Mouse (Mus musculus): Measurements from ENCODE around the gene Mast4.

Gene Mast4

DNA sequence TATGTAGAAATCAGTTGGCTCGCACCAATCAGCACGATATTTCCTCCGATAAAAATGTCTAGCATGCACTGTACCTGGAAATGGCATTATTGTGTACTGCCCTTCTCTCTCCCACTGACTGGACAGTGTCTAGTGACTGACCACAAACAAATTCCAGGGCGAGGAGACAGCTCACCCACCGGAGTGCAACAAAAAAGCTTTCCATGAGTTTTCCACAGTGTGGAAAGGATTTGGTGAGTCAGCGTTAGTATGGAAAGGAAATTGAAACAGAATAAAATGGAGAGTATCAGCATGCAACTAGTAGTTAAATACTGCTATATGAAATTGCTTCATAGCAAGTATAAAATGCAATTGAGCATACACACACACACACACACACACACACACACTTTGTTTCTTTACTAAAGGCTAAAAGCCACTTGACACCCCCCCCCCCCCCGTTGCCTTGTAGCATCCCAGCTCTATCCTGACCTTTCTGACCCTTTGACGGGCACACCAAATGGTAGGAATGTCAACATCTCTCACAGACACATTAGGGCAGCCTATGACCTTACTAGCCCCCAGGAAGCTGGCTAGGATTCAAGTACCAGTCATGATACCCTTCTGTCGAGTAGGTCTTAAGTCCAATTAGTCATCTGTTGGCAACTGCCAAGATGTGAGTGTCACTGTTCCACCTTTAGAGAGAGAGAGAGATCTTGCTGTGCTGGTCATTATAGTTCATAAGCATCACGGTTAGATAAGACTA, 133.1 kb downstream of the Mast4 start:
- DNase-seq (ENCODE audit: extremely low read depth, insufficient read length, low spot score) = peak; percentile 56

DNA sequence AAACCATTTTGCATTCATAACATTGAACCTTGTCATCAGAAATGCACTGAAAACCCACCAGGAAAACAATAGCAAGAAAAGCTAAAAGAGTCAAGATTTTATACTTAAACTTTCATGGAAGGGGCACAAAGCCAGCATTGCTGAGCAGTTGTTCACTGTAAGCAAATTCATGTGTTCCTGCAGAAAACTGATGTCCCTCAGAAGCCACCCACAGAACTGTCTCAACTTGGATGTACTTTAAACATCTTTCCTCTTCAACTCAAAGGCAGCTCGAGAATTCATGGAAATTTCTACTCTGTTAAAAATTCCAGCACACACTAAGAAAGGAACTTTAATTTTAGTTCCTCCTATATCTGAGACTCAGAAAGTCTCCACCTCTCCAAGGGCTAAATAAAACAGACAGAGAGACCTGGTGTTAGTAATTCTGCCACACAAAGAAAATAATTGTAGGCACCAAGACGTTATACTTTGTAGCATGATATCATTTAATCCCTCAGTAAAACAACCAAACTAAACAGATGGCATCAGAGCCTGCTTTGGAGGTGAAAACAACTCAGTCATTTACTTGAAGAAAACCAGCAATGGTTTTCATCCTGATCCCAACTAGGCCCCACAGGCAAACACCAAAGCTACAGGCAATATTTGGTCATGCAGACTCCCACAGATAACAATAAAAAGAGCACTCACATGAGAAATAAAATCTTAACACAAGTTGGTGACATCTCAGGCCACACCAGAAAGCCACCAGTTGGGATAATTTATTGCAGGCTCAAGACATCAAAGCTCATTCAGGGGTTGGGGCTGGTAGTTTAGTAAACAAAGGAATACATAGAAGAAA, 134.3 kb downstream of the Mast4 start:
- no peak for DNase-seq (ENCODE audit: extremely low read depth, insufficient read length, low spot score)

DNA sequence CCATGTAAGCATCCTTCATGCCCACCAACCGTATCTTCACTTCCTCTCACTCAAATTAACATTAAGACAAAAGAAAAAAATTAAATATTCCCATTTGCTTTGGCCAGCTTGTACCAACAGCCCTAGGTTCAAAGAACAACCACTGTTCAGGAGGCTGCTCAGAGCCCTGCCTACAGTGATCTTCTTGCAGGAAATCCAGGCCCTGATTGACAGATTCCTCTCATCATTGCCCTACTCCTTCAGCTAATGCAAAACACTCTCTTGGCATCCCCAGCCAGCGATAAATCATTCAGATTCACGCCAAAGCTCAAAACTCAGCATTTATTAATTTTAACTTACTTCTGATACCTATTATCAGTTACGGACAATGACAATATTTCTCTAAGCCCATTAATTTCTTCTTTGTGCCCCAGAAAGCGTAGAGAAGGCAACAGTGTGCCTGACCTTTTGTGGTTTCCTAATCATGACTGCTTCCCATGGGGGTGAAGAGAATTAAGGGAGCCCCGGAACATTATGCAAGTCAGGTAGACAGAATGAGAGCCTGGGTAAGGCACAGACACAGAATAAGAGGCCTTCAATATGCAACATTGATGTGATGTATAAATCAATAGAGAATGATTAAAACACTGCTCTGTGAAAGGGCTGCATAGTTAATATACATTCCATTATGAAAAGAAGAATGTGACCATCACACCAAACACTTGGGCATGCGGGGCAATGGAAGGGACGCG, 135.9 kb downstream of the Mast4 start:
- DNase-seq (ENCODE audit: extremely low read depth, insufficient read length, low spot score) = no peak

DNA sequence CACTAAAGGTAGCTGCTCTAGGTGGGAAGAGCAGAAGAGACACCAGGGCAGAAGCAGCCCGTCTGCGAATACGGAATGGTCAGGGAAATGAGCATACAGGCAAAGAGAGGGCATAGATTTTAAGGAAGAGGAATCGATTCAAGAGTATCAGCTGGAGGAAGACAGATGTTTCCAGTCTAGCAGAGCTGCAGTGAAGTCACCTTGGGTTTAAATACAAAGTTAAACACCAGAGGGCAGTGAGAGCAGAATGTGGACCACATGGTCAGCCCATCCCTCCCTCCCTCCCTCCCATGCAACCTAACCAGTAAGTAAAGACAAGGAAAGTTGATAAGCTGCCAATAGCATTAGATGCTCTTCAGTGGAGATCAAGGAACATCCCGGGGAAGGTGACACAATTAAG, 138.0 kb downstream of the Mast4 start:
- DNase-seq (ENCODE audit: extremely low read depth, insufficient read length, low spot score) = no peak

DNA sequence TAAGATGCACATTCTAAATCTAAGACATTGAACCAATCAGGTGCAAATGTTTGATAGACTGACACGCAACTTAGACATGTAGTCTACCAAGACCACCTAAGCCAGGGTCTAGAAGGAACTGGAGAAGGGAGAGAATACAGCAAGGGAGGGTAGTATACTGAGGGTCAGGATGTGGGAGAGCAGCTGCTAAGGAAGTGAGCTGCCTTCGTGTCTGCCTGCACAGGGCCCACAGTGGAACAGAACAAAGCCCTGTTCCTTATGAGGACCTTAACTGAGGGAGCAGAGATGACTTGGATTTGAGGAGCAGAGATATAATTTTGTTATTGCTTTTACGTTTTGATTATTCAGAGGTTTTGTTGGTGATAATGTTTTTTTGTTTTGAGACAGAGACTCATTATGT, 138.4 kb downstream of the Mast4 start:
- no peak for DNase-seq (ENCODE audit: extremely low read depth, insufficient read length, low spot score)

DNA sequence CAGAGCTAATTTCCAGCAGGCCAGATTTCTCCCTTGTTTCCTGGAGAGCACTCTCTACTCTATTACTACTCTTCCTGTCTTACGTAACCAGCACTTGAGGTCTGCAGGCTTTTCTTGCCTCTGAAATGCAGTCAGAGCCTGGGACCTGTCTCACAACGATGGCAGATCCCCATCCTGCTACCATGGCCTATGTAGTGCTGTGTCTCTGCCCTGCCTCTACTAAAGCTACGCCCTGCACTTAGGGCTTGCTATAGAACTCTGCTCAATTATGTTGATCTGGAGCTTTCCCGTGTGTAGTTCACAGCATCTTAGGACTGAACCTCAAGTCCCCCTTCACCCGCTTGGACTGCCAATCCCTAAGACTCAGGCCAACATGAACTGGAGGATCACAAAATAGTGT, 150.7 kb downstream of the Mast4 start:
- DNase-seq (ENCODE audit: extremely low read depth, insufficient read length, low spot score) = no peak

DNA sequence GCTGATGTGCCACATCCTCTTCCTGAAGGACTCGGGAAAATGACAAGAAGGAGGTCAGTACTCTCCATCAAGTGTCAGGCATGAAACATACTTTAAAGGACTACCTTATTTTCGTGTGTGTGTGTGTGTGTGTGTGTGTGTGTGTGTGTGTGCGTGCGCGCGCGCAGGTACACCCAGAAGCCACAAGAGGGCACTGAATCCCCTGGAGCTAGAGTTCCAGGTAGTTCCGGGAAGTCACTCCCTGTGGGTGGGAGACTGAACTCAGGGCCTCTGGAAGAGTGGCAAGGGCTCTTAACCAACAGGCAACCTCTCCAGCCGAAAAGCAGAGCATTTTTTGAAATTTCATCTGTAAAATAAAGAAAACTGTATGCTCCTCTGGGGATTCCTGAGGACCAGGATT, 152.5 kb downstream of the Mast4 start:
- no peak for DNase-seq (ENCODE audit: extremely low read depth, insufficient read length, low spot score)

DNA sequence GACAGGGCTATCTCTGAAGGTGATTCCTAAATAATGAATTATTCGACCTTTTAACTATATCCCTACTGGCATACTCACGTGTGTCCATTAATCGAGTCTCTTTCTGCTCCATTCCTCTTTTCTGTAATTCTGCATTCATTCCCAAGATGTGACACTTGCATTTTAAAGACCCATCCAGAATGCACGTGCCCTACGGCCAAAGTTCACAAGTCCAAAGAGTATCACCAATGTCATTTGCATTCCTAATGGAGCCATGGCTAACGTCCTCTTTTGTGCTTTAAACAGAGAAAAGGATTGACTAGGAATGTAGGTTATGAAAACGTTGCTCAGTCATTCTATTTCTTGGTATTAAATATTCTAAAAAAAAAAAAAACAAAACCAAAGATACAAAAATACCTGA, 157.4 kb downstream of the Mast4 start:
- DNase-seq (ENCODE audit: extremely low read depth, insufficient read length, low spot score) = no peak

DNA sequence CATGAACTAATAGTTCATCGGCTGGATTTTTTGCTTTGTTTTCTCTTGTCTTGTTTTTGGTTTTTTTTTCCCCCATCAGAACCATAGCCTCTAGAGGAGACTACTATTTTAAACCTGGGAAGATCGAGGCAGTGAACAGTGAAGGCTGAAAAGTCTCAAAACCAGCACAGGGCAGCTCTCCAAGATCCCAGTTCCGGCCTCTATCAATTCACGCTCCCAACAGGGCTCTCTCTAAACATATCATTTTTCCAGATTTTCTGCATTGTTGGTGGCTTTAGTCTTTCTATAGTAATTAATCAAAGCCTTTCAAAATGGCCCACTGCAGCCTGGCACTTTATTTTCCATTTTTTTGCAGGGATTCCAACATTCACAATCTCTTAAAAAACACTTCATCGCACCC, 159.9 kb downstream of the Mast4 start:
- DNase-seq (ENCODE audit: extremely low read depth, insufficient read length, low spot score) = no peak

DNA sequence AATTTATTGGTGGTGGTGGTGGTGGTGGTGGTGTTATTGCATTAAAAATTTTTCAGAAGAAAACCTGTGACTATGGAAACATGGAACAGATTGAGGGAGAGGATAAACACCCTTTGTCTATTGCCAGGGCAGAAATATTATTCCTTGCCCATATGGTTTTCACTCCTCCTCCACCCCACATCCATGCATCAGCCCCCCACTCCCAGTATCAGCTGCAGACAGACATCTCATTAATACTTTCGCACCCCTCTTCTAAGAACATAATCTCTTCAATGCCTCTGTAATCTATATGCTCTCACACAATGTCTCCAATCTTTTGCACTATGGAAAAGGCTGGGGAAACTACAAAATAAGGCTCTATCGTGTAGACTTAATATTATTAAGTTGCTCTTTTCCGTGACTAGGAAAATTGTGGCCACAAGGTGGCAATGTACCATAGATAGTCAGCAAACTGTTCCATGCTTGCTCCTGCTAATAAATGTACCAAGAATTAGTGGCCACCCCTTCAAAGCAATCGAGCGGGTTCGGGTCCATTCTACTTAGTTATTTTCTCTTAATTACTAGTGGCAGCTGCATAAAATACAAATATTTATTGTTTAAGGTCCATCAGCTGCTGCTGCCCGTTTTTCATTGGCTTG, 160.6 kb downstream of the Mast4 start:
- DNase-seq (ENCODE audit: extremely low read depth, insufficient read length, low spot score) = peak; percentile 11

DNA sequence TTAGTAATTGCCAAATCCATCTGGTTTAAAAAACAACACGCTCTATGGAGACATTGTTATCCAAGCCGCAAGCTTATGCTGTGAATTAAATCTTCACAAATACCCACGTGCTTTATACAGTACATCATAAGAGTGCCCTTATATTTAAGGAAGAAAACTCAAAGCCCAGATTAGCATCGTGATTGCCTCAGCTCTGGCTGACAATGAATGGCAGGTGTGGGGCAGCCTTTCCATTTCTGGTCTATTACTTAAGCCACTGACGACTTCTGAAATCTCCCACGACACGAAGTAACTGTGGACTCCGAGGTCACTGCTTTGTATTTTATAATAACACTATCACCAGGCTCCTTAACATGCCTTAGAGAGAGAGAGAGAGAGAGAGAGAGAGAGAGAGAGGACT, 182.4 kb downstream of the Mast4 start:
- DNase-seq (ENCODE audit: extremely low read depth, insufficient read length, low spot score) = no peak

DNA sequence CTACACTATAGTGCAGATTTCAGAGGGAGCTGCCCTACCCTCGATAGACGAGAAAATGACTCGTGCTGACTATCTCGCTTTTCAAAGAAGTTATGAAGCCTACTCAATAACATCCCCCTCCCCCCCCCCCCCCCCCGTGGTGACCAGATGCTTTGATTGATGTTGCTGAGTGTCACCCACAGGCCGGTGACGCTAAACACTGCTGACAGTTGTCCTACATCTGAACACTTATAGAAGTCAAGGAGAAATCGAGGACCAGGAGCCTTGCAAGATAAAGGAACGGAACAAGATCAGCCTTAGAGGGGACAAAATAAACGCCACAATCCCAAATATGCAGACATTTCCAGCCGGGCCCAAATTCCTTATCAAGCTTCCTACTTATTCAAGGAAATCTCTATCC, 183.1 kb downstream of the Mast4 start:
- DNase-seq (ENCODE audit: extremely low read depth, insufficient read length, low spot score) = no peak

DNA sequence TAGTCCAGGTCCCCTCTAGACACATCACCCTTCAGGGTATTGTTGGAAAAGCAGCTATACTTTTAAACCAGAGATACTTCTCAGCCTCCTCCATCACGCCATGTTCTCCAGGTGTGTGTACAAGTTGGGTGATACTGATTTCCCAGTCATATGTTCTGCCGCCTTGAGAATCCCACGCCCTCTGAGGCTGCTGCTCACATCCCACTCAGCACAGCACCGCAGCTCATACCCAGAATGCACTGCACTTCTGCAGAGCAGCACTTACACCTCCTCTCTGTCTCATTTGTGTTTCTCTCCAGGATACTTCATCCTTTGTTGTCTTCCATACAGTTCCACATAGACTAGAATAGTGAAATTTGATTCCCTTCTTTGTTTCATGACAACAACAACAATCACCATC, 183.6 kb downstream of the Mast4 start:
- no peak for DNase-seq (ENCODE audit: extremely low read depth, insufficient read length, low spot score)

DNA sequence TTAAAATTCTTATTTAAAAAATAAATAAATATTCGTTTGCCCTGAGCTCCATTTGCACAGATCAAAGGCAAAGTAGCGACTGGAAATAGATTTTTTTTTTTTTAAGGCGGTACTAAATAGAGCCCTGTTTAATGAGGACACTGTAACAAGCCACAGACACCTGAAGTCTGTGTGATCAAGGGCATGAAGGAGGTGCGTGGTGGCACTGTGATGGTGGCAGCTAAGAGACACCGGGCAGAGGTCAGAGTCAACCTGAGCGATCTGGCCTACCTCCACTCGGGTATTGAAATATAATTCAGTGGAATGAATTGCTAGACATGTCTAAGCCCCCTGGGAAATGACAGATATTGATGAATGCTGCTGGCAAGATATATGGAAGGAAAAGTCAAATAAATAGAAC, 184.9 kb downstream of the Mast4 start:
- DNase-seq (ENCODE audit: extremely low read depth, insufficient read length, low spot score) = no peak

DNA sequence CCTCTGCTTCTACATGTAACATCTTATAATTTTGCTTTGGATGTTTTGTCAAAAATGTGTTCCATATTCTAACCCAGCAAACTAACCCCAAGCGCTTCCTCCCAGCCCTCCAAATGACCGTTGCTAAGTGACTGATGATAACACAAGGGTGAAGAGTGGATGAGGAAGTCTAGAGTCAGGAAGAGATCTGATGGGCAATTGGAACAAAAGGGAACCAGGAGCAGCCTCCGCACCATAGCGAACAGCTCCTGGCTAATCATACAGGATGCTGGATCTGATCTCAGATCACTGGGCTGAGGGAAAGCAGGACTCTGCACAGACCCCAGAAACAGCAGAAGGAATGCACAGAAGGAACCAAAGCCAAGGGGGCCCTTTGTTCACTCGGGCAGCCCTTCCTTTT, 190.0 kb downstream of the Mast4 start:
- no peak for DNase-seq (ENCODE audit: extremely low read depth, insufficient read length, low spot score)

DNA sequence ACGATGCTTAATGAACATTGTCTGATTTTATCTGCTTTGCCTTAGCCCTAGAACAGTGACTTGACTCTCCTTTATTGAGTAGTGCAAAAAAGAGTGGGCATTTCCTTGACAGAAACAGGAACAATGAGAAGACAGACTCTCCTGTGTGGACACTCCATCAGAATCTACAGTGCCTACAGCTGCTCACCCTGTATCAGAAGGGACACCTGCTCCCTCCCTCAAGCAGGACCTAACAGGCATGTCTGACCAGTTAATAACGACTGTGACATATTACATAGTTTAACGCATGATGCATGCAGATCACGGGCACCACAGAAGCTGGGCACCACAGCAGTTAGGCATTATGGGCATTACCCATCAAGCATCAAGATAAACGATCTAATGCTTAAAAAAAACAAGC, 193.0 kb downstream of the Mast4 start:
- DNase-seq (ENCODE audit: extremely low read depth, insufficient read length, low spot score) = no peak

DNA sequence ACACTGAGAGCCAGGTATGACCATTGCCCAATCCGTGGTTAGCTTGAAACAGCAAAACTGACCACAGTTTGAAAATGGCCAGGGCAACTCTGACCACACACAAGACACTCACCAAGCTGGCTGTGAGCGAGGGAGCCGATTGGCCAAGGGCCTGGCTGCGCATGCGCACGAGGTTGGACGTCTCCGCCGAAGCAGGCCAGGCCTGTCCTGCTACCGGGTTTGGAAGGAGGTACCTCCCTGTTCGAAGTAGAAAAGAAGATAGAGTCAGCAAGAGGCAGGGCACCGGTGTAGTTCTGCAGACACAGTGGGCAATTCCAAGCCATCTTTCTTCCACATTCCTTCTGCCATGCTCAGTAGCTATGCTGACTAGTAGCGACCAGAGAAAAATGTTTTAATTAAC, 194.2 kb downstream of the Mast4 start:
- peak; percentile 54 for DNase-seq (ENCODE audit: extremely low read depth, insufficient read length, low spot score)

DNA sequence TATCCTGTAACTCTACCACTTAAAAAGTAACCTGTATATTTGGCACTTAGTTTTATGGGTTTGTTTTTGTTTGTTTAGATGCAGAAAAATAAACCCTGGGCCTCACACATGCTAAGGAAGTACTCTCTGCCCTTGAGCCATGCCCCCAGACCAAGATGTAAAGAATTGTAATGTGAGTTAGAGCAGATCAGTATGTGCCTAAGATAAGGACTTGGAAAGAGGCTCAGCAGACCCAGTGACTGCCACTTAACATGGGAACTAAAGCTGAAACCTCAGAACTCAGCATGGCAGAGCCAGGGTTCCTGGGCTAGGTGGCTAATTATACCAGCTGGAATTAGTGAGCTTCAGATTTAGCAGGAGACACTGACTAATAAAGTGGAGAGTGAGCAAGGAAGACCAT, 196.0 kb downstream of the Mast4 start:
- DNase-seq (ENCODE audit: extremely low read depth, insufficient read length, low spot score) = no peak

DNA sequence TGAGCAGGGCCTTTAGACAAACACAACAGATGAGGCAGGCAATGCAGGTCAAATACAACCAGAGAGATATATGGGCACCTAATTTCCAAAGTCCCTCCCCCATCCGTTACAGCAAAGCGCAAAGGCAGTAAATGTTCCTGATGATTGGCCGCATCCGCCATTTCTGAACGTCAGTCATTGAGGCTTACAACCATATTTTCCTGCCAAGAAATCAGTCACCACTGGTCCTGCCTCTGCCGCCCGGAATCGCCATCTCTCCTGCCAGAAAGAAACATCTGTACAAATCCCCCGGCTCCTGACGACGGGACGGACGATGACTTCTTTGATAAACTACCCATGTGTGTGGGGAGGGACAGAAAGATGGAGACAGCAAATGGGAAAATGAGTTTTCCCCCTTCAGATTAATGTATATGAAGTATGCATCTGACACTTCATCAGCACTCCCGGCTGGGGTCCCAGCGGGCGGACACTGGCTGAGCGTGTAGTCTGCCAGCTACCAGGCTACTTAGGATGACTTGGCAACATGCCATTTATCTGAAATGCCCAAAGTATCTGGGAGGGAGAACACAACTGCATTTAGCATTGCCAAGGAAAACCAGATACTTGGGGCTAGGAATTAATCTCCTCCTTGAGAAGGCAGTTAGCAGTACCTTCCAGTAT, 198.9 kb downstream of the Mast4 start:
- DNase-seq (ENCODE audit: extremely low read depth, insufficient read length, low spot score) = no peak

DNA sequence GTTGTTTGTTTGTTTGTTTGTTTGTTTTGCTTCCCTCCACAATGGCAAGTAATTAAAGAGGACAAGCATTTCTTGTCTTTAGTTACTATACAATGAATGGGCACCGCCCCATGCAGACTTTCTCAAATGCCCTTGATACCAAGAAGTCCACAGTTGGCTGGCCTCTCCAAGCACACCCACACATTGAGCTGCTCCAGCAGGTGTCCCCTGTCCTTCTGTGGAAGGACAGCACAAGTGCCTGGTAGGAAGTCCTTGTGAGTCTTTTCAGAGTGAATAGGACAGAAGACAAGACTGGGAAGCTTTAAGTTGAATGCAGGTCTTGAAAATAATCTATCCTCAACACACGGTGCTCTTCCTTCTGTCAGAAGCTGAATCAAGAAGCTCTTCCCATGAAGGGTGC, 202.5 kb downstream of the Mast4 start:
- DNase-seq (ENCODE audit: extremely low read depth, insufficient read length, low spot score) = no peak
